Mouse (Mus musculus) CD8-positive naive resting alpha-beta T cell, adult 2 months (primary cell): ENCODE measurements around the gene Rps6ka1.
A peak's percentile ranks its signal among the peaks of the same experiment; 100 is the strongest.
"Not testable (repeated sequence)": the region's sequence is repeated elsewhere in the genome, so short reads cannot be mapped to it uniquely, and the experiment has no call there.

Experiments used
- DNase-seq, 2 experiments: peaks; one replicate each; pipeline ENCODE4 v3.0.0; 2022; ENCODE audit warnings: low read depth in 2 of 2, low spot score in 2 of 2

The Rps6ka1 gene

GRCm38 (mm10) chr4:133887672-133888453, at the start of gene Rps6ka1:
TSS of gene Rps6ka1 (minus strand) at chr4:133887797.
- peak; percentile 30 to 44 for DNase-seq

- no peak for DNase-seq
Observed at GRCm38 (mm10) chr4:133931785-133932184, 44.2 kb upstream of the Rps6ka1 start.

GRCm38 (mm10) chr4:133931349-133931748, 43.8 kb upstream of the Rps6ka1 start:
- DNase-seq, result no peak

DNA sequence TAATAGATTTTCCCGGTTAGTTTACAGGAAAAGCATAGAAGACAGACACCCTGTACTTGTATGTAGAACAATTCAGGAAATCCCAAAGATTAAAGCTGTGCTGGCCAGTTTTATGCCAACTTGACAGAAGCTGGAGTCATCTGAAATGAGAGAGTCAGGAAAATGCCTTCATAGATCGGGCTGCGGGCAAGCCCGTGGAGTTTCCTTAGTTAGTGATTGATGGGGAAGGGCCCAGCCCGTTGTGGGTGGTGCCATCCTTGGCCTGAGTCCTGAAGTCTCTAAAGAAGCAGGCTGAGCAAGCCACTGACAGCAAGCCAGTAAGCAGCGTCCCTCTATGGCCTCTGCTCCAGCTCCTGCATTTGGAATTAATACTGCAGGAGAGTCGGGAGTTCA, 41.7 kb upstream of the Rps6ka1 start:
- DNase-seq, result no peak

- no peak for DNase-seq
Observed at GRCm38 (mm10) chr4:133928576-133929277, 41.1 kb upstream of the Rps6ka1 start.

DNA sequence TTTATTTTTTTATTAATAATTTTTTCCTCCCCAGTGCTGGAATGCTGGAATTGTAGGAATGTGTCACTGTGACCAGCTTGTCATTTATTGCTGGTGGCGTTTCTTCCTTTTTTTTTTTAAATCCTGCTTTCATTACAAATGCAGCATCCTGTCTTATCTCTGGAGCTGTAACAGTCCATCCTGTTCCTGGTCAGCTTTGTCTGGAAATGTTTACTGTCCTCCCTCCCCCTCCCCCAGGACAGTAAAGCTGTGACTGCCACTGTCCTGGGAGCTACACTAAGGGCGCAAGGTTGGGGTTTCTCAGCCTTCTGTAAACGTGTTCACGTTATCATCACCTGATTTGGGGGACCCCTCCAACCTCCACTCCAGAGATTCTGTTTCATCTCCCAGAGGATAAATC, 37.6 kb upstream of the Rps6ka1 start:
- DNase-seq, result no peak

DNA sequence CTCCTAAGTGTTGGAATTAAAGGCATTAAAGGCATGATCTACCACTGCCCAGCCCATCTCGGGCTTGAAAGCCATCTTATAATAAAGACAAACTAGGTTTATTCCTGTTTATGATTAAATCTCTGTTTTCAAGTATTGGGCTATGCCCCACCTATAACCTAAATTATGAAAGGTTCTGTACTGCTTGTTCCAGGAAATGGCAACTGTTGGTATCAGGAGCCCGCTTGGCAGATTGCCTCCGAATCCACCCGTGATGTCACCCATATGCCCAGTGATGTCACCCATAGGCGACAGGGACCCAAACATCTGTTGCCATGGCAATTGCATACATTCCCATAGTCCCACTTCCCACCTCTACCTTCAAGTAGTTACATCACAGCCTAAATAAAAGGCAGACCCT, 36.1 kb upstream of the Rps6ka1 start:
- no peak for DNase-seq

DNA sequence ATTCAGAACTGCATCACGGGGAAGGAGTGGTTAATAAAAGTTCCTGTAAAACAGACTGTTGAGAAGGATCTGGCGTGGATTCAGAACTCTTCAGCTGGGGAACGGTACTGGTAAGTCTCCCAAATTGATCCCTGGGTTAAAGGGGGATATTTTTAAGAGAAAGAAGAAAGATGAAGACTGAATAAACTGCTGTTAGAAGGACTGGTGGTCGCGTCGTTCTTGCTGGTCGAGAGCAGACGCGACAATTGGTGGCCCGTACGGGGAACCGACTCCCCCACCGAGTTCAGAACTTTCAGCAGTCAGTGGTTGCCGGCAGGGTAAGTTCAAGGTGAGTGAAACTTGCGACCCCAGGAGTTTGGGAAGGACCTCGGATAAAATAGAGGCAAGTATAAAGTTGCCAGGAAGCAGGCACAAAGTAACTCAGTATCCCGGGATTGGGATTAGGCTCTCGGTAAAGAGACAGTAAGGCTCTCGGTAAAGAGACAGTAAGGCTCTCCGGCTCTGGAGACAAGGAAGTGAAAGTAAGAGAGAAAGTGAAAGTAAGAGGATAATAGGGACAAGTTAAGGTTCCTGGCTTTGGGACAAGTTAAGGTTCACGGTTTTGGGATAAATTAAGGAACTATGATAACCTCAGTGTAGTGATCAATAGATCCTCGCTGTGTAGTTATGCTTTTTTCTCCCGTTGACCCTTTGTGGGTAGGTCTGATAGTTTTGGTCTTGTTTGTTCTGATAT, 30.7 kb upstream of the Rps6ka1 start:
- peak; percentile 25 to 39 for DNase-seq

GRCm38 (mm10) chr4:133911983-133912382, 24.4 kb upstream of the Rps6ka1 start:
- DNase-seq, result no peak

DNA sequence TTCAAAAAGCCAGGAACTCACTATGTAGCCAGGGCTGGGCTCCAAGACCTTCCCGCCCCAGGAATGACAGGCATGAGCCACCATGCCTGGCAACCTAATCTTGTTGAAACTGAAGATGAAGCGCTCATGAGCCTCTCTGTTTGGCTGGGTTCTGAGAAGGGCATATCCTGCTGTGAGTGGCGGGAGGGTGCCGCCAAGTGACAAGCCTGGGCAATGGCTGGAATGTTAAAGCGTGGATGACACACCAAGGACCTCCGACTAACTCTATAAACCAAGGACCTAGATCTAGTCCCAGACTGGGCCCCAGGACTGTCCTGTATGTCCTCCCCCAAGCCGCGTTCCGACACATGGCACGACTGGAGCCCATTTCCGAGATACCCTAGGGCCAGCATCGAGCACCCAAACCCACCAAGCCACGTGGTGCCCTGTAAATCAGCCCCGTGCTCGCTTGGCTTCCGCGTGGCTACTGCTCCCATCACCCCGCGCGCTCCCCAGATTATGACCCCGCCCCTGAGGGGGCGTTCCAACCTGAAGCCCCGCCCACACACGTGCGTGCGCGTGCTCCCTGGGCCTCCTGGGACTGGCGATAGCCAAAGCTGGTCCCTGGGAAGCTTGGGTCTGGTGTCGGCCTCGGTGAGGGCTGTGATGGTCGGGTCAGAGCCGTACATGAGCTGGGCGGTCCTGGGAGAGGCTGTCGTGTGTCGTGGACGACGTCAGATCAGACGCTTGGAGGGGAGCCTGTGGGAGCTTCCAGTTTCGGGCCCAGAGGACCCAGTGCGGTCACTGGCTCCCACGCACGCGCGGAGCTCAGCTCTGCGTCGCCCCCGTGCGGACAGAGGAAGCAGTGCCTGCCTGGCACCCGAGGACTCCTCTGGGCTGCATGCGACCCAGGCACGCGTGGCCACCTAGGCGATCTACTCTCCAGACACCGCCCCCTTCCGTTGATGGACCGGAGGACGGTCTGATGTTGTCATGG, 22.9 kb upstream of the Rps6ka1 start:
- peak; percentile 94 to 97 for DNase-seq

DNA sequence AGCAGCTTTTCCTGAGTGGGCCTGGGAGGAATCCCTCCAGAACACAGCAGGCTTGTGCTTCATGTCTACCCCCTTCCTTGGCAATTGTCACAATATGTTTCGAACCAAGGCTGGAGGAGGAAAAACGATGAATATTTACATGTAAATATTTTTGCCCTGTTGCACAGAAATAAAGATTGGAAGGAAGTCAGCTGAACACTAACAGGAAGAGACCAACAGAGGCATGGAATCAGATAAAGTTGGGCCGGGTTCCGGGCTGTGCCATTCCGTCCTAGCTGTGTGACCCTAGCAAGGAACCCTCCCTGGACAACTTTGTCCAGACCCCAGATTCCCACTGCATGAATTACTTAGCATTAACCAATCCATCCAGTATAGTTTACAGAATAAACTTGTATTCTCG, 20.5 kb upstream of the Rps6ka1 start:
- no peak for DNase-seq

GRCm38 (mm10) chr4:133907086-133907485, 19.5 kb upstream of the Rps6ka1 start:
- DNase-seq, result peak in 1 of 2 experiments; percentile 32

- DNase-seq, result not testable (repeated sequence)
Observed at GRCm38 (mm10) chr4:133906336-133906735, 18.7 kb upstream of the Rps6ka1 start.

GRCm38 (mm10) chr4:133905167-133905566, 17.6 kb upstream of the Rps6ka1 start:
- no peak for DNase-seq

- no peak for DNase-seq
Observed at GRCm38 (mm10) chr4:133904326-133904725, 16.7 kb upstream of the Rps6ka1 start.

- no peak for DNase-seq
Observed at GRCm38 (mm10) chr4:133903372-133903771, 15.8 kb upstream of the Rps6ka1 start.

- DNase-seq, result peak in 1 of 2 experiments; percentile 32
Observed at GRCm38 (mm10) chr4:133902510-133902909, 14.9 kb upstream of the Rps6ka1 start.

GRCm38 (mm10) chr4:133900887-133901286, 13.3 kb upstream of the Rps6ka1 start:
- no peak for DNase-seq

GRCm38 (mm10) chr4:133900352-133900751, 12.8 kb upstream of the Rps6ka1 start:
- DNase-seq, result no peak

DNA sequence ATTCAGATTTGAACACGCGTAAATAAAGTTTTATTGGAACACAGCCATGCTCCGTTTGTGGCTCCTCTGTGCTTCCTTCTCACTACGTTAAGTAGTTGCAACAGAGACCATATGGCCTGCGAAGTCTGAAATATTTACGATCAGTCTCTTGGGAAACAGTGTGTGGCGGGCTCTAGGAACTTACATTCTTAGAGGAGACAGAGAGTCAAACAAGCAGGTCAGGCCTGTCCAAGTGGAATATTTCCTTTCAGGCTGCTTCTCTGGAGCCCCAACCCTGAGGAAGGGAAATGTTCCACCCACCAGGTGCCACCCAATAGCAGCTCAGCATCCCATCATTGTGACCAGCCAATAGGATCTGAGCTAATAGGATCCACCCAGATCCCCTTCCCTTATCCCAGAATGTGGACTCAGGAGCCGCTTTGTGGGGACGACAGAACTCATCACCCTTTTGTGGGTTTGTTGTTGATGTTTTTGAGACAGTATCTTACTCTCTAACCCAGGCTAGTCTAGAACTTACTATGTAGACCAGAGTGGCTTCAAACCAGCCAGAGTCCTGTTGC, 11.7 kb upstream of the Rps6ka1 start:
- no peak for DNase-seq
